Mouse (Mus musculus) bone marrow, adult 2 months (tissue): ENCODE measurements at regions not wholly inside any gene's neighbourhood (a gene's known extent, or its start where the extent isn't known, plus 50 kb on each side); places are given as distances from the start of the nearest gene placed in this dataset.

Experiments used
- CTCF ChIP-seq: fragments of 200-500 bp; IDR thresholded peaks from 2 replicates; pipeline ENCODE4 v1.5.1; 2011; ENCODE audit warnings: low read length, control low read depth; ENCODE audit not compliant: control insufficient read depth, insufficient read depth
- POLR2A ChIP-seq: fragments of 200-500 bp; IDR thresholded peaks from 2 replicates; pipeline ENCODE4 v1.6.1; 2011; ENCODE audit warnings: low read depth, mild to moderate bottlenecking, control low read depth, low read length, borderline replicate concordance; ENCODE audit not compliant: control insufficient read depth

GRCm38 (mm10) chr16:76947011-76947410, 66.5 kb upstream of the Usp25 start:
- no peak for TF ChIP-seq CTCF
- no peak for TF ChIP-seq POLR2A
